Mouse (Mus musculus) right cerebral cortex, adult 18-20 months (tissue): ENCODE measurements around the gene Dnaaf2.
"Not testable (repeated sequence)": the region's sequence is repeated elsewhere in the genome, so short reads cannot be mapped to it uniquely, and the experiment has no call there.

ENCODE experiments used
- DNase-seq: peaks from one replicate; pipeline ENCODE4 v3.0.0; 2022; ENCODE audit warnings: mixed read lengths

Gene Dnaaf2

DNA sequence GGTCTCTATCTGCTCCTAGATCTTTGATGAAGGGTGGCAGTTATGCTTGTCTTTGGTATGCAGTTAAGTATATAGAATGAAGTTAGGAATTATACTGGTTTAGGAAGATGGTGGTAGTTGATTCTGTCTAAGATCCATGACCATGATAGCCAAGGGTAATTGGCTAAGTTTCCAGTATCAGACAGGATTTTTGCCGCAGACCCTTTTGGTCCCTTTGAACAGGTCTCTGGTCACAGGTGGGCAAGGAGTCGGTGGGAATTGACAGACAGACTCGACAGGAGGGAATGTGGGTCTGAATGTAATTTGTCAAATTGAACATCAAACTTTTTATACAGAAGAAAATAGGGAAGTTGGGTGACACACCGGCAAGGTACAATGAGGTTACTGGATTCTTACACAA, 34.6 kb downstream of the Dnaaf2 start:
- not testable (repeated sequence) for DNase-seq

DNA sequence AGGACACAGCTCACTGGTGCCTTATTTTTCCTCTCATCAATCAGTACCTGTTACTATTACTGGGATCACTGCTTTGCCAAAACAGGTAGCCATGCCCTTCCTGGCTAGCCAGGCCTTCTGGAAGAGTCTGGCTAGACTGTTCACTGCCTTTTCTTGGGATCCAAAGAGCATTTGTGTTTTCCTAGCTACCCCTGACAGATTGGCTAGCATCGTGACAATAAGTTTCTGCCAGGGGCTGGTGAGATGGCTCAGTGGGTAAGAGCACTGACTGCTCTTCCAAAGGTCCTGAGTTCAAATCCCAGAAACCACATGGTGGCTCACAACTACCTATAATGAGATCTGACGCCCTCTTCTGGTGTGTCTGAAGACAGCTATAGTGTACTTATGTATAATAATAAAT, 37.6 kb downstream of the Dnaaf2 start:
- DNase-seq, result not testable (repeated sequence)

DNA sequence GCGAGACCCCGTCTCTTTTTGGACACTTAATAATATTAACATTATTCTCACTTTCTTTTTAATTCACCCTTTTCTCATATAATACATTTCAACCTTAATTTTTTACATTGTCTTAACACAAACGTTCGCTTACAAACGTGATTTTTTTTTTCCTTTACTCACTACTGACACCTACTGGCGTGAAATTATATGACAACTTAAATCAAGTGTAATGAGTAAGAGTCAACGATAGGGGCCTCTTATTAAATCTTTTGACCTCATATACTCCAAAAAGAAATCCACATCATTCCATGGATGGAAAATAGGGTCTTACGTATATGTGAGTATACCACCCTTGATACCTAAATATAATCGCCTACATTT, 38.7 kb downstream of the Dnaaf2 start:
- no peak for DNase-seq

DNA sequence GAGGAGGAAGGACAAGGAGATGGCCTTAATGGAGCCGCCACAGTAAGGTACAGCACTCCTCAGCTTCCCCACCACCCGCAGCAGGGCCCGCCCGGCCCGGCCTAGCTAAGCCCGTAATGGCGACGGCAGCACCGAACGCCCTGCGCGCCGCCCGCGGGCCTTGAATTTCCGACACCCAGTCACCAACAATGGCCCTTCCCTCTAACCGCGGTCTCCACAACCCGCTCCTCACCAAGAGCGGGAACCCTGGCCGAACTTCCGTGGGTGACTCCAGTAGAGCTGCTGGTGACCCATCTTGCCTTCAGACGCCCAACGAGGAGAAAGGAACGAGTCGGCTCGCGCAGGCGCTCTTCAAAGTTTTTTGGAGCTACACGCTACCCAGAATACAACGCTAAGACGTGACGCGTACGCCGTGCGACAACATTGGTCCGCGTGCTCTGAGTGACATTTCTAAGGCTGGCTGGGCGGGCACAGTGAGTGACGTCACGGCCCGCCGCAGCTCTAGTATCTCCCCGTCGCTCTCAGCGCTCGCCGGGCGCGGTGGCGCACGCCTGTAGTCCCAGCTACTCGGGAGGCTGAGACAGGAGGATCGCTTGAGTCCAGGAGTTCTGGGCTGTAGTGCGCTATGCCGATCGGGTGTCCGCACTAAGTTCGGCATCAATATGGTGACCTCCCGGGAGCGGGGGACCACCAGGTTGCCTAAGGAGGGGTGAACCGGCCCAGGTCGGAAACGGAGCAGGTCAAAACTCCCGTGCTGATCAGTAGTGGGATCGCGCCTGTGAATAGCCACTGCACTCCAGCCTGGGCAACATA, 39.3 kb downstream of the Dnaaf2 start, which contains the start of gene Rps29:
TSS of gene Rps29 (minus strand) at position 422 of the 813 bp plus-strand sequence.
- peak; percentile 98 for DNase-seq

DNA sequence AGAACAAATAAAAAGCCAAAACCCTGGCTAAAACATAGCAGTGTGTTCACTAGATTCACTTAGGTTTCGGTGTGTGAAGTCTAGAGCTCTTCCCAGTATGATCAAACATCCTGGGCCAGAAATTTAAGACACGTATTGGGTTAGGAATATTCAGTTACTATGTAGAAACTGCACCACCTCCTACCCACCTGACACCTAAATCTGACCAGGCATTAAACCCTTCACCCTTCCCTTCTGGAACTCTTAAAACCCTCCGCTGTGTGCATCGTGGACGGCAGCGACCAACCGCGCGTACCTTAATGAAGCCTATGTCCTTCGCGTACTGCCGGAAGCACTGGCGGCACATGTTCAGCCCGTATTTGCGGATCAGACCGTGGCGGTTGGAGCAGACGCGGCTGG, 39.9 kb downstream of the Dnaaf2 start:
- no peak for DNase-seq

DNA sequence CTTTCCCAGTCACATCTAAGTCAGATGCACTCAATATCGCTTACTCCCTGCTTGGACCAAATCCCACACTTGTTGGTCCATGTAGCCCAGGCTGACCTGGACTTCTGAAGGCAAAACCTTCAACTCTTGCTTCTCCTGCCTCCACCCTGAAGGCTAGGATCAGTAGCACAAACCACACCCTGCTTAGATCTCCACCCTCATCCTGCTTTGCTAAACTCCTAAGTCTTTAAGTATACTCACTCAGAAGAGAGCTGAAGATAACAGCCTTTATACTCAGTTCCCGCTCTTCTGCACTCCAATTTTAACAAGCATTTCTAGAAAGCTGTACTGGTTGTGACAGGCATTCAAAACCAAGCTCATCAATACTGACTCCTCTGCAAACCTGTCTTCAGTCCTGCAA, 41.1 kb downstream of the Dnaaf2 start:
- DNase-seq, result no peak

DNA sequence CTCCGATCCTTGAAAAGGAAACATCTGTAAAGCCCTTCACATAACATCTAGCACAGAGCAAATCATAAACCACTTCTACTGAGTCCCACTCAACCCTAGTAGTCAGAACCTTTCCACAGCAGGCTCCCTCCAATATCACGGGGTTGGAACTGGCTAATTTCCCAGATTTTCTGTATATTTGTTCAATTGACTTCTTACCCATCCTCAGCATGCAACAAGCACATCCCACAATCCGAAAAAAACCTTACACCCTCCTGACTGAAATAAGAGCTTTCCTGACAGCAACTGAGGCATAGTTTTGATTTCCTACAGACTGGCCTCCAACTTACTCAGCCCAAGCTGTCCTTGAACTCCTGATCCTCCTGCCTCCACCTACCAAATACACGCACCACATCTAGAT, 41.8 kb downstream of the Dnaaf2 start:
- no peak for DNase-seq

DNA sequence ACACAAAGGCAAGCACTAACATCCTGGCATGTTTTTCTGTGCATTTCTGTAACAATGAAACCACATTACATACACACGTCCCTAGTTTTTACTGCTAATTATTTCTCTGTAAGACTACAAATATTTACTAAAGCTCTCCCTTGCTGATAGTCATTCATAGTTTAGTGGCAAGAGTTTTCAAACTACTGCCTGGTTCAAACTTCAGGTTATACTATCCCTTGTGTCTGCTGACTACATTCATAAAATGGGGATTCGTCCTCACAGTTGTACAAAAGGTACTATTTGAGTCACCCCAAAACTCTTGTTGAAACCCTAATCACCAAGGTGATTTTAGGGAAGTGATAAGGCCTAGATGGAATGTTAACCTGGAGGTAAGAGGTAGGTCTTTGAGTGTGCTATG, 42.3 kb downstream of the Dnaaf2 start:
- DNase-seq, result no peak

DNA sequence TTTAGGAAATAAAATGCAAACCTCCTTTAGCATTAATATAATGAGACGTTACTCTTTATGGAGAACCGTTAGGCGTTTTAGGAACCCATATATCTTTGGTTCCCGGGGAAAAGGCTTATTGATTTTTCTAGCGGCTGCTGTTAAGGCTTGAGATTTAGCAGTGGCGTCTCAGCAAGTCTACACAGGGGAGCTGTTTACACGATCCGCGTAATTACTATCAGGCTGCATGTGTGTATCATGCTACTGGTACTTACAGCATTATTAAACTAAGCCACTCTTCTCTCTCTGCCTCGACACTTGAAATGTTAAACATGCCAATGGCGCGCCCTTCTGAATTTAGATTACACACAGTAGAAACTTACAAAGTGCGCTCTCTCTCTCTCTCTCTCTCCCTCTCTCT, 48.2 kb downstream of the Dnaaf2 start:
- DNase-seq, result no peak

DNA sequence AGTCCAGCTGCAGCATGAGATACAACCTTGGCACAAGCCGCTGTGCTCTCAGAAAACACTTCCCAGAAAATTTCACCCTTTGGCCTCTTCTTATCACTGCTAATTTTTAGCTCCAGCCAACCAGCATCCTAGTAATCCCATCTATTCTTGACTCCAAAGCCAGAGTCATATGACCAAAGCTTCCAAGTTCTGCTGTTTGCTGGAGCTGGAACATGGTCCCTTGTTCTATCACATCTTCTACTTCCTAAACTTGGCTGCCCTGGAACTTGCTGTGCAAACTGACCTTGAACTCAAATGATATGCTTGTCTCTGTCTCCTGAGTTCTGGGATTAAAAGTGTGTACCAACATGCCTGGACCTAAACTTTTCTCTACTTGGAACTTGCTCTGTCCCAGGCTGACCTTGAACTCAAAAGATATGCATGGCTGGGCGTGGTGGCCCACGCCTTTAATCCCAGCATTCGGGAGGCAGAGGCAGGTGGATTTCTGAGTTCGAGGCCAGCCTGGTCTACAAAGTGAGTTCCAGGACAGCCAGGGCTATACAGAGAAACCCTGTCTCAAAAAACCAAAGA, 51.0 kb downstream of the Dnaaf2 start:
- no peak for DNase-seq

DNA sequence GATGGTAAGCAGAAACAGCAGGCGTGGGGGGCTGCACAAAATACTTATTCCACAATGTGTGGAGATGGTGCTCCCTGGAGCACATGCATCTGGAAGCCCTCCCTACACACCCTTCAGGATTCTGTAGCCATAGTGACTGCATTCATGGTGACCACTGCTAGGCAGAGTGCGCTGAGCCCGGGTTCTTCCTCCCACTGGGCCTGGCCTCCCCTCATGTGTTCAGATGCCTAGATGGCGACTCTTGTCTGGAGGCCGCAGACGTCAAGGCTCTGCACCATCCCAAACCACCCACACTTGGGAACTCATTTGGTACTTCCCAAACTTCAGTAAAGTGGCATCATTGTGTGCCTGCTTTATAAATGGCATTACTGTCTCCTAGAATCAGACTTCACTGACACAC, 54.8 kb downstream of the Dnaaf2 start:
- no peak for DNase-seq

DNA sequence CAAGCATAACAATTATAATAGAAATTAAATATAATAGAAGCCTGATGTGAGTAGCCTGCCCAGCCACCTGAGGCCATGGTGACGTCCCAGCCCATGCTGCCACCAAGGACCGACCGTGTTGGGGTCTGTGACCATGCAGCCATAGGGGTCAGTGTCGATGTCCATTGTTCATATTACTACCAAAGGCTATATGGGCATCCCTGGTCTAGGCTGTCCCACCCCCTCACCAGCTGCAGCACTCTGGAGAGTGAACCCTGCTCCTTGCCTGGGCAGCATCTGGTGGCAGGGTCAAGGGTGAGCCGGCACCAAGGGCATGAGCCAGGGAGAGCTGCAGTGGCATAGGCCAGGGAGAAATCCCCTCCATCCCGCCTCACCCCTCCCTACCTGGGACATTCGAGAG, 58.4 kb downstream of the Dnaaf2 start:
- no peak for DNase-seq

DNA sequence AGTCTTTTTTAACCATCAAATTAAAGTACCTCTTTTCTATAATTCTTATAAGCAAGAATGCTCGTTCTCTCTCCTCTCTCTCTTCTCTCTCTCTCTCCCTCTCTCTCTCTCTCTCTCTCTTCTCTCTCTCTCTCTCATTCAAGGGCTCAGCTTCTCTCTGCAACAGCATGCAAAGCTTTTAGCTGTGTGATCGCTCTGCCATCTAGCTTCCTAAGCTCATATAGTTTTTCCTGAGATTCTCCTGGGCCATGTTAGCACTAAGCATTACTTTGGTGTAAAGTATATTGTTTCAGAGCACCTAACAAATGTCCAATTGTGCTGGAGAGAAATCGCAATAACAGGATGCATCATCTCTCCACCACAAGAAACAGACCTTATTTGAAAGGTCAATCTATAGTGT, 59.0 kb downstream of the Dnaaf2 start:
- DNase-seq, result no peak
